Mouse (Mus musculus): ENCODE results near the gene Wnk4. TPM values are rescaled to one million over a fixed set of nuclear protein-coding genes. Genes with fewer than 3 reads are reported as not detected.
A peak's percentile ranks its signal among the peaks of the same experiment; 100 is the strongest.

The Wnk4 gene
- polyA plus RNA-seq (2012; rRNA removed) (5.3 and 5.4 TPM in 2 replicates), polyA plus RNA-seq (2014; fragmentation: Nextera tagmentation; extraction: Ambion mirVana) (6.4 and 6.9 TPM in 2 replicates)

DNA sequence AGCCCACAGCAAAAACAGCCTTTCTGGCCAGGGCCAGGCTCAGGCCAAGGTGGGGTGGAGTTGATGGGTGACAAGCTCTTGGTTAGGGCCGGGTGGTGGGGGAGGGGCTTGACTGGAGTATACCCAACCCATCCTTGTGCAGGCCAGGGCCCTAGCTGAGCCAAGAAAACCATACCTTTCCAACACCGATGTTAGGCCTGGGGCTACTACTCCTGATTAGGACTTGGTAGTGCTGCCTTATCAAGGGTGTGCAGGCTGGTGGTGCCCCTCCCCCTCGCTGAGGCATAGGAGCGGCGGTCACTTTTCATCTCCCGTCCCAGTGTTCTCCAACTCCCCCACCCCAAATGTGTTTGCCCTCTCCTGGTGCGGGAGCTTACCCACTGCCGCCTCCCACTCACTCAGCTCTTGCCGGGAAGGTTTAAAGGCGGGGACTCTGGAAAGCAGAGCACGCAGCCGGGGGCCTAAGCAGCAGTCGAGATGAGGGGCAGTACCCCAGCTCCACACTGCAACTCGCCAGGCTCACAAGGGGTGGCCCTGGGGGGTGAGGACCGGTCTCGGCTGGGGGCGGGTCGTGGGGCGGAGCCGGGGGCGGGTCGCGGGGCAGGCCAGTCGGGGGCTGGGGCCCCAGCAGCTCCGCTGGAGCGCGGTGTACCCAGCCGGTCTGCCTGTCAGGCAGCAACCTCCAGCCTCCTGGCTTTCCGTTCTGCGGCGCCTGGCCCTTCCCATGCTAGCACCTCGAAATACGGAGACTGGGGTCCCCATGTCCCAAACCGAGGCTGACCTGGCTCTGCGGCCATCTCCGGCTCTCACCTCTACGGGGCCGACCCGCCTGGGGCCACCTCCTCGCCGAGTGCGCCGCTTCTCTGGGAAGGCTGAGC is at the start of gene Wnk4:
TSS of gene Wnk4 (plus strand) at position 620 of the 878 bp plus-strand sequence.
- peaks cover 3% of the 10 kb centered on the region for H3K36me3 ChIP-seq (replicated peaks; ENCODE audit: control insufficient read depth, insufficient read depth, low read depth)
- peaks cover 33% of the 10 kb centered on the region for H3K27me3 ChIP-seq (ENCODE audit: control insufficient read depth, insufficient read depth, low read length)
- under 1% methylated on average over 43 of the region's 43 CpGs for WGBS (ENCODE audit: insufficient replicate concordance)
- peak within 1 kb of the TSS; percentile 88 for H3K9ac ChIP-seq (replicated peaks)
- ATAC-seq (ENCODE audit: insufficient read depth) (peak; percentile 93), DNase-seq (ENCODE audit: low read depth in 3 of 3, low spot score in 3 of 3) (peak; percentile 78 to 84 (median 81))
- no peaks in the 10 kb centered on the region for H3K9me3 ChIP-seq (ENCODE audit: control insufficient read depth, low read length)
- H3K4me2 ChIP-seq (ENCODE audit: low read depth), result peak within 1 kb of the TSS; percentile 97
- peak within 1 kb of the TSS; percentile 64 to 76 for H3K4me3 ChIP-seq (ENCODE audit: insufficient read depth in 1 of 2, low read depth in 2 of 2, low read length in 2 of 2)
- peak within 1 kb of the TSS; percentile 72 for H3K27ac ChIP-seq
- TF ChIP-seq CTCF (IDR thresholded peaks at IDR 0.05; ENCODE audit: low read depth), result no peak; the same call in 1 of the 2 replicates
- peak; percentile 91 for TF ChIP-seq EP300 (IDR thresholded peaks at IDR 0.05; ENCODE audit: low read depth)
- H3K4me1 ChIP-seq (replicated peaks; ENCODE audit: control insufficient read depth in 2 of 2, insufficient read depth in 2 of 2, low read length in 1 of 2), result peaks cover 20 to 28% of the 10 kb centered on the region in 2 experiments

DNA sequence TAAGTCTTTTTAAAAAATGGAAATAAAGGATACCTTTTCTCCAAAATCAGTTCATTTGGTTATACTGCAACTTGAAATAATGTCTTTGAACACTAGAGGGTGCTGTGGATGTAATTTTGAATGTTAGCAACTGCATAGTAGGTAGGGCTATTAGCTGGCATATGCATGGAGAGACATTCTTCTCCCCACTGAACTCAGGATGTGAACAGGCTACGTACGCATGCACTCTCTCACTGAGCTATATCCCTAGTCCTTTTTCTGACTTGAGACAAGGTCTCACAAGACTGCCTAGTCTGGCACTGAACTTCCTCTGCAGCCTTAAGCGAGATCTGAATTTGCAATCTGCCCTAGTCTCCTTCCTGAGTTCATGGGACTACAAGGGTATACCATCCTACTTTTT is 48.4 kb upstream of the Wnk4 start:
- Histone ChIP-seq H3K4me3 (ENCODE audit: insufficient read depth in 1 of 2, low read depth in 2 of 2, low read length in 2 of 2) (no peak overlapping the region), H3K9me3 (ENCODE audit: control insufficient read depth, low read length) (no peaks in the 10 kb centered on the region), H3K4me1 (replicated peaks; ENCODE audit: control insufficient read depth in 2 of 2, insufficient read depth in 2 of 2, low read length in 1 of 2) (no peaks in the 10 kb centered on the region), H3K27ac (no peak overlapping the region), H3K4me2 (ENCODE audit: low read depth) (no peak overlapping the region), H3K27me3 (ENCODE audit: control insufficient read depth, insufficient read depth, low read length) (no peaks in the 10 kb centered on the region), H3K36me3 (replicated peaks; ENCODE audit: control insufficient read depth, insufficient read depth, low read depth) (peaks cover 6% of the 10 kb centered on the region), H3K9ac (replicated peaks) (no peak overlapping the region)
- DNase-seq (ENCODE audit: low read depth in 3 of 3, low spot score in 3 of 3), result peak; percentile 59 to 67 (median 62)
- WGBS (ENCODE audit: insufficient replicate concordance), result 44% methylated on average over 3 of the region's 3 CpGs
- ATAC-seq (ENCODE audit: insufficient read depth), result 0 out of 2 replicates have a peak, but pooled peaks have one; percentile 45
- TF ChIP-seq EP300 (IDR thresholded peaks at IDR 0.05; ENCODE audit: low read depth) (no peak), CTCF (IDR thresholded peaks at IDR 0.05; ENCODE audit: low read depth) (peak; percentile 75)

DNA sequence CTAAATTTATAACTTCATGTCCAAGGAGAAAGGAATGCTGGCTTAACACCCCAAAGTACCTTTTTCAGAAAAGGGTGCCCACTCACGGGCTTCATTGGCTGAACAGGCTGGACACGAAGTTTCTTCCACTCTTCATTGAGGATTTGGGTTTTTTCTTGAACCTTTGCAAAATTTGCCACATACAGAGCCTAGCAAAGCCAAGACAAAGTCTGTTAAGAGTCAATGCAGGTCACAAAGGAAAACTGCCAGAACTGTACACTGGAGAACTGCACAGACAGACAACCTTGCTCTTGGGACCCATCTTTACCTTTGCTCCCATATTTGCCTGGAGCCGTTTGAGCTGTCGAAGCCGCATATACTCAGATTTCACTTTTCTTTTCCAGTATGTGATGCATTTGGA is 43.4 kb upstream of the Wnk4 start:
- H3K36me3 ChIP-seq (replicated peaks; ENCODE audit: control insufficient read depth, insufficient read depth, low read depth), result no peaks in the 10 kb centered on the region; the same call in 1 of the 2 replicates
- peaks cover 0 to 6% of the 10 kb centered on the region in 2 experiments; a peak in 1 of 4 replicates for H3K4me1 ChIP-seq (replicated peaks; ENCODE audit: control insufficient read depth in 2 of 2, insufficient read depth in 2 of 2, low read length in 1 of 2)
- H3K4me3 ChIP-seq (ENCODE audit: insufficient read depth in 1 of 2, low read depth in 2 of 2, low read length in 2 of 2), result no peak overlapping the region
- 85% methylated on average over 5 of the region's 5 CpGs for WGBS (ENCODE audit: insufficient replicate concordance)
- no peak overlapping the region for H3K9ac ChIP-seq (replicated peaks)
- no peaks in the 10 kb centered on the region for H3K27me3 ChIP-seq (ENCODE audit: control insufficient read depth, insufficient read depth, low read length)
- H3K27ac ChIP-seq, result no peak overlapping the region
- TF ChIP-seq EP300 (IDR thresholded peaks at IDR 0.05; ENCODE audit: low read depth), result no peak
- TF ChIP-seq CTCF (IDR thresholded peaks at IDR 0.05; ENCODE audit: low read depth), result no peak
- no peak for DNase-seq (ENCODE audit: low read depth in 3 of 3, low spot score in 3 of 3)
- H3K9me3 ChIP-seq (ENCODE audit: control insufficient read depth, low read length), result no peaks in the 10 kb centered on the region
- no peak for ATAC-seq (ENCODE audit: insufficient read depth)
- no peak overlapping the region for H3K4me2 ChIP-seq (ENCODE audit: low read depth)

DNA sequence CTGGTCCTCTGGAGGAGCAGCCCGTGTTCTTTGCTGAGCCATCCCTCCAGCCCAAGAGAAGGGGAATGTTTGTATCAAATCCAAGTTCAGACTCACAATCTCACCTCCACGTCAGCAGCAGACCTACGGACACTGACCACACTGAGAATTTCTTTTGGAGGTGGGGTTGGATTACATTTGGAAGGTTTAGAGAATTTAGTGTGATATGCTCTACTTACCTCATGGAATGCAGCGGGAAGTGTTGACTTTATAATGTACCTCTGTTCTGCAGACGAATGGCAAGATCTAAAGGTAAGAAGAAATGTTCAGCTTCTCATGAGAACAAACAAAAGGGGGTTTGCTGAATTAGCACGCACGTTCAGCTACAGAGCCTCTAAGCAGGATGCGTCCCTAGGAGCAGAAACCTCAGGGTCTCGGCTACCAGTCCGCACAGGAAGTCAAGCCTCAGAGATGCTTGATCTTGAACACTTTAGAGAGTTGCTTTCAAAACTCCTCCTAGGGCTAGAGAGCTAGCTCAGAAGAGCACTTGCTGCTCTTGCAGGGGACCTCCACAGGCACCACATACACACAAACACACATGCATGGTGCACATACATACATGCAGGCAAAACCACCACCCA is 41.8 kb upstream of the Wnk4 start:
- H3K4me2 ChIP-seq (ENCODE audit: low read depth), result no peak overlapping the region
- no peaks in the 10 kb centered on the region for H3K9me3 ChIP-seq (ENCODE audit: control insufficient read depth, low read length)
- H3K4me1 ChIP-seq (replicated peaks; ENCODE audit: control insufficient read depth in 2 of 2, insufficient read depth in 2 of 2, low read length in 1 of 2), result peaks cover 0 to 6% of the 10 kb centered on the region in 2 experiments; a peak in 1 of 4 replicates
- WGBS (ENCODE audit: insufficient replicate concordance), result 51% methylated on average over 10 of the region's 10 CpGs
- DNase-seq (ENCODE audit: low read depth in 3 of 3, low spot score in 3 of 3) (no peak), ATAC-seq (ENCODE audit: insufficient read depth) (no peak)
- no peak for TF ChIP-seq EP300 (IDR thresholded peaks at IDR 0.05; ENCODE audit: low read depth)
- no peak for TF ChIP-seq CTCF (IDR thresholded peaks at IDR 0.05; ENCODE audit: low read depth)
- H3K27me3 ChIP-seq (ENCODE audit: control insufficient read depth, insufficient read depth, low read length), result no peaks in the 10 kb centered on the region
- H3K27ac ChIP-seq, result no peak overlapping the region
- H3K9ac ChIP-seq (replicated peaks), result no peak overlapping the region
- H3K36me3 ChIP-seq (replicated peaks; ENCODE audit: control insufficient read depth, insufficient read depth, low read depth), result no peaks in the 10 kb centered on the region; the same call in 1 of the 2 replicates
- no peak overlapping the region for H3K4me3 ChIP-seq (ENCODE audit: insufficient read depth in 1 of 2, low read depth in 2 of 2, low read length in 2 of 2)

DNA sequence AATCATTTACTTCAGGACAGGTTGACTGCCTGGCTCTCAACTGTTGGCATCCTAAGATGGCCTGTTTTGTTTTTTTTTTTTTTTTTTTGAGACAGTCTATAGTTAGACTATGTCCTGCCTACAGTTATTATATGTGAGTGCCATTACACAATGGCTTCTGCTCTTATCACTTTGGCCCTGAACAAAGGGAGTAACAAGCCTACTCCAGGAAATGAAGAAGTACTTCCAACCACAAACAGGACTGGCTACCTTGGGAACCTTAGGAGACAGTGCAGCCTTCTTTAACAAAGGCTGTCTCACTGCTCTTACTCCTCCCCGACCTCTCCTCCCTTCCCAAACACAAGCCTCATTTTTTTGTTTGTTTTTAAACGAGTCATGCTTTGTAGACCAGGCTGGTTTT is 39.5 kb upstream of the Wnk4 start:
- TF ChIP-seq CTCF (IDR thresholded peaks at IDR 0.05; ENCODE audit: low read depth), result no peak
- TF ChIP-seq EP300 (IDR thresholded peaks at IDR 0.05; ENCODE audit: low read depth), result no peak
- Histone ChIP-seq H3K36me3 (replicated peaks; ENCODE audit: control insufficient read depth, insufficient read depth, low read depth) (no peaks in the 10 kb centered on the region; the same call in 1 of the 2 replicates), H3K9ac (replicated peaks) (no peak overlapping the region), H3K27me3 (ENCODE audit: control insufficient read depth, insufficient read depth, low read length) (no peaks in the 10 kb centered on the region), H3K9me3 (ENCODE audit: control insufficient read depth, low read length) (no peaks in the 10 kb centered on the region), H3K27ac (no peak overlapping the region), H3K4me3 (ENCODE audit: insufficient read depth in 1 of 2, low read depth in 2 of 2, low read length in 2 of 2) (no peak overlapping the region), H3K4me1 (replicated peaks; ENCODE audit: control insufficient read depth in 2 of 2, insufficient read depth in 2 of 2, low read length in 1 of 2) (peaks cover 7 to 9% of the 10 kb centered on the region in 2 experiments; a peak in 3 of 4 replicates), H3K4me2 (ENCODE audit: low read depth) (no peak overlapping the region)
- ATAC-seq (ENCODE audit: insufficient read depth) (no peak), DNase-seq (ENCODE audit: low read depth in 3 of 3, low spot score in 3 of 3) (no peak)
- WGBS (ENCODE audit: insufficient replicate concordance), result 16% methylated on average over 2 of the region's 2 CpGs

Measured in liver, embryonic 14.5 days (tissue).